Mouse (Mus musculus) bone marrow macrophage, adult 2 months (primary cell): ENCODE measurements around the gene Kif2c. TPM values are rescaled to one million over a fixed set of nuclear protein-coding genes. Genes with fewer than 3 reads are reported as not detected.
A peak's percentile ranks its signal among the peaks of the same experiment; 100 is the strongest.

ENCODE experiments used
- H3K27ac ChIP-seq: 2 replicates; pipeline ENCODE4 v1.5.1; 2012; ENCODE audit warnings: low read depth, low read length; ENCODE audit not compliant: insufficient read depth
- H3K4me1 ChIP-seq: 2 replicates; pipeline ENCODE4 v1.6.1; 2012; ENCODE audit warnings: low read length; ENCODE audit not compliant: control insufficient read depth, insufficient read depth
- H3K4me3 ChIP-seq: 2 replicates; pipeline ENCODE4 v1.5.1; 2012; ENCODE audit warnings: mild to moderate bottlenecking, low read length, moderate library complexity; ENCODE audit not compliant: insufficient read depth
- CTCF ChIP-seq: IDR thresholded peaks from 2 replicates; pipeline ENCODE4 v1.5.1; 2012; ENCODE audit warnings: low read depth, mild to moderate bottlenecking, low read length, moderate library complexity
- POLR2A ChIP-seq: IDR thresholded peaks from 2 replicates; pipeline ENCODE4 v1.6.1; 2012; ENCODE audit warnings: mild to moderate bottlenecking, low read depth, low read length, borderline replicate concordance
- polyA plus RNA-seq: library from polyadenylated mRNA; stranded (reverse); fragments of >200 nt; gene quantifications from 2 replicates; pipeline ENCODE4 v1.2.4, GENCODE M21; 2012; ENCODE audit not compliant: missing spikeins, insufficient read depth, insufficient read length

Kif2c gene
- polyA plus RNA-seq, 1 experiment, result 20.5 TPM

DNA sequence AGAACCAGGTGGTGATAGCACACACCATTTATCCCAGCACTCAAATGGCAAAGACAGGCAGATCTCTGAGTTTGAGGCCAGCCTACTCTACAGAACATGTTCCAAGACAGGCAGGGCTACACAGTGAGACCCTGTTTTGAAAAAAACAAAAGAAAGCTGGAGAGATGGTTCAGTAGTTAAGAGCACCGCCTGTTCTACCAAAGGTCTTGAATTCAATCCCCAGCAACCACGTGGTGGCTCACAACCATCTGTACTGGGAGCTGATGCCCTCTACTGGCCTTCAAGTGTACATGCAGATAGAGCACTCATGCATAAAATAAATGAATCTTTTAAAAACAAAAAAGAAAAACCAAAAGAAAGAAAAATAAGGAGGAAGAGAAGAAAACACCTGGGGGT, 43.2 kb downstream of the Kif2c start:
- TF ChIP-seq POLR2A (no peak), CTCF (peak; percentile 54; the same call in 1 of the 2 replicates)
- H3K4me1 ChIP-seq, result peaks cover 22% of the 10 kb centered on the region
- H3K4me3 ChIP-seq, result no peak overlapping the region
- H3K27ac ChIP-seq, result no peak overlapping the region

DNA sequence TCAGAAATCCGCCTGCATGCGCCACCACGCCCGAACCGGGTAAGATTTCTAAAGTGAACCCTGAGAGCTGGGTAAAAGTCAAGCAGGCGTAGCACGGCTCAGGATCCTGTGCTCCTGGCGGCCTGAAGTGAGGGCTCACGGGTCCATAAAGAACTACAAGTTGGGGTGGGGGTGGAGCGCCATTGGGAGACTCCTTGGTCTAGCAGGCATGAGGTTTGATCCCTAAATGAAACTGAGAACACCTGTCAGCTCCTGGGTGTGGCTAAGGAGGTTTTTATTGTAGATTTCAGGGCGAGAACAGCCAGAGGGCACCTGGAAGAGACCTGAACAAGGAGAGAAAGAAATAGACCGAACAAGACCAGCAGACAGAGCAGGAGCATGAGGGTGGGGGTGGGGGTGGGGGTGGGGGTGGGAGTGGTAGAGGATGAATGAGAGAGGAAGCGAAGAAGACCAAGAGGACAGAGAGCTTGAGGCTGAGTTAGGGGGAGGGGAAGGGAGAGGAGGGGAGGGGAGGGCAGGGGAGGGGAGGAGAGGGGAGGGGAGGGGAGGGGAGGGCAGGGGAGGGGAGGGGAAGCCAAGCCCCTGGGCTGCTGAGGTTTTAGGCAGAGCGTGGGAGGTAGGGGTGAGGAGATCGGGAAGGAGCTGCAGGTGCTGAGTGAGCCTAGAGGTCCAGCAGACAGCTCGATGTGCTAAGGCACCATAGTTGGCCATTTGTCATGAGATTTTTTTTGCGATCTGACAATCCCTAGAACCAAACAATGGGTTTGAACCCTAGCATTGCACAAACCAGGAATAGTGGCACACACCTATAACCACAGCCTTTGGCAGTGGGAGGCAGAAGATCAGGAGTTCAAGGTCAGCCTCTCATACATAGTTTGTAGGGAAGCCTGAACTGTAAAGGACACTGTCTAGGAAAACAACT, 43.9 kb downstream of the Kif2c start:
- TF ChIP-seq CTCF, result no peak
- TF ChIP-seq POLR2A, result no peak
- Histone ChIP-seq H3K4me1 (peaks cover 24% of the 10 kb centered on the region), H3K27ac (no peak overlapping the region), H3K4me3 (no peak overlapping the region)

DNA sequence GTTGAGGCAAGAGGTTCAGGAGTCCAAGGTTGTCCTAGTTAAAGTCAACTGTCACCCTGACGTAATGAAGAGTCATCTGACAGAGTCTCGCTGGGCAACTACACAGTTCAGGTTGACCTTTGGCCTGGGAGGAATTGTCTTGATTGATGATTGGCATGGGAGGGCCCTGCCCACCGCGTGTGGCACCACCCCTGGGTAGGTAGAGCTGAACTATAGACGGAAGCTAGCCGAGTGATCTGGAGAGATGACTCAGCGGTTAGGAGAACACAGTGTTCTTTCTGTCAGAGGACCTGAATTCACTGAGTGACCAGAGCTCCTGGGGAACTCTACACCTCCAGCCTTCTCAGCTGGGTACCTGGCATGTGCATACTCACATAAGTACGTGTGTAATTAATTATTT, 46.4 kb downstream of the Kif2c start:
- Histone ChIP-seq H3K4me1 (peaks cover 29% of the 10 kb centered on the region), H3K27ac (peak overlapping the region; percentile 58), H3K4me3 (peak overlapping the region; percentile 29)
- TF ChIP-seq CTCF (no peak), POLR2A (no peak)

DNA sequence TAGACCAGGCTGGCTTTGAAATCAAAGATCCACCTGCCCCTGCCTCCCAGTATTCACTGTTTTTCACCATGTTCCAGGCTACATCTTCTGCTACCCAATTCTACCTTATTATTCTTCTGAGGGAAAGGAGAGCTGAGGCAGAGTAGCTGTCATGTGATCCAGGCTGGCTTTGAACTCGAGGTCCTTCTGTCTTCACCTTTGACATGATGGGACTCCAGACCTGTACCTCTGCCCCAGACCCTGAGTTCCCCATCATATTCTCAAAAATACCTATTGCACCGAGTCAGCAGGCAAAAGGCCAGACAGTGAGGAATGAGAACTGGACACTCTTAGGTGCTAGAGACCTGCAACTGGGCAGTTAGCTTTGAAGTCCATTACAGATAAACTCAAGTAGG, 47.8 kb downstream of the Kif2c start:
- TF ChIP-seq POLR2A (no peak), CTCF (no peak)
- H3K4me1 ChIP-seq, result peaks cover 29% of the 10 kb centered on the region
- no peak overlapping the region for H3K4me3 ChIP-seq
- H3K27ac ChIP-seq, result no peak overlapping the region

DNA sequence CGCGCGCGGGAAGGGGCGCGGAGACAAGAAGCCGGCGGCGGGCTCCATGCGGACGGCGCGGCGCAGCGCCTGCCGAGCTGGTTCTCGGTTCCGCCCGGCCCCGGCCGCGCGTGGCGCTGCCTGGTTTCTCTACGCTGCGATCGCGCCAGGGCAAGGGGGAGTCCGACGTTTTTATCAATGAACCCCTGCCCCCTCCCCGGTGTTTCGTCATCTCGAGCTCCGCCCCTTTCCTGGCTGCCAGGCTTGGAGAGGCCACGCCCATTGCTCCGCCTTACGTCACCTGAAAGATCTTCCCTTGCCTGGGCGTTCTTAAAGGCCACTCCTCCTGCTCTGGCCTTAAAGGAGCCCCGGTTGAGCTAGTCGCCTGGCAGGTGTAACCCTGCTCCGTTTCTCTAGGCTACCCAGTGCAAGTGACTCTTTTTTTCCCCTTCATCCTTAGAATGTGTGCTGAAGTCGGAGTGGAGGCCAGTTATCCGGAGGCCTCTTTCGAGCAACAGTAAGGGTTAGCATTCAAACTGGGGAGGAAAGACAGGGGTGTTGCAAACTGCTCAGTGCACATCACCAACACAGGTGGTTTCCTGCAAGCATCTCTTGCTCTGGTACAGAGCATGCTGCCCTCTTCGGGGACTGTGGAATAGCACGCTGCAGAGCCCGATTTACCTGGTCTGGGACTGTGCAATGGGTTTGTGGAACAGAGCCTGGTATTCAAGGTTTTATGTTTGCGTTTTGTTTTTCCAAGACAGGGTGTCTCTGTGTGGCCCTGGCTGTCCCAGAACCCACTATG, 48.4 kb downstream of the Kif2c start, which contains the start of gene Plk3:
Gene Plk3, minus strand, starts transcription at position 147 of the 784 bp plus-strand sequence.
- Histone ChIP-seq H3K4me3 (peak within 1 kb of the TSS; percentile 71), H3K4me1 (peaks cover 29% of the 10 kb centered on the region), H3K27ac (no peak within 1 kb of the TSS)
- no peak for TF ChIP-seq POLR2A
- no peak for TF ChIP-seq CTCF

DNA sequence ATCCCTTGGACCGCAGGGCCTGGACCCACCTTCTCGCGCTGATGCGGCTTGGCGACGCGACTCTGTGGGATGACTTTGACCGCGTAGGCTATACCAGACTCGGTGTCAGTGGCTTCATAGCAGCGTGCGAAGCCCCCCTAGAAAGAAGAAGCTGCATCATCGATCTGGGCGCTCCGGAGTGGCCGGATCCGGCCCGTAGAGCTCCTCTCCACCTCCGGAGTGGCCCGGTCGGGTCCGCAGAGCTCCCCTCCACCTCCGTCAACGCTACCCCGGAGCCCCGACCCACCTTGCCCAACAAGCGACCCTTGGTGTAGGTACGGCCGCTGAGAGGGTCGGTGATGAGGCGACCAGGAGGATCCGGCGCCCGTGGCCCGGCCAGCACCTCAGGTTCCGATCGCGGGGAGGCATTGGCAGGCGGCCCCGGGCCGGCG, 49.1 kb downstream of the Kif2c start:
- Histone ChIP-seq H3K27ac (no peak overlapping the region), H3K4me3 (peak overlapping the region; percentile 71), H3K4me1 (peaks cover 29% of the 10 kb centered on the region)
- no peak for TF ChIP-seq POLR2A
- no peak for TF ChIP-seq CTCF

DNA sequence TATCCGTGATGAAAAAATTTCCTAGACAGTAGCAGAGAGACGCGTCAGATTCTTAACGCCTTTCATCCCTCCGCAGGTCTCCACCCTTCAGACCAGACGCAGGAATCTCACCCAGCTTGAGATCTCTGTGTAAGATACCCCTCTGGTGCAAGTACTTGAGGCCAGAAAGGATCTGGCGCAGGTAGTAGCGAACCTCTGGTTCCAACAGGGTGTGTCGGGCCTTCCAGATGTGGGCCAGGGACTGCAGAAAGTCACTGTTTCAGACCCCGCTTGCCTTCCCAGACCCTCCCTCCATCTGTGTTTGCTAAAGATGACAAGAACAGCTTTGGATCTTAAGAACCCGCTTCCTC, 49.7 kb downstream of the Kif2c start:
- TF ChIP-seq POLR2A, result no peak
- TF ChIP-seq CTCF, result no peak
- peaks cover 29% of the 10 kb centered on the region for H3K4me1 ChIP-seq
- no peak overlapping the region for H3K27ac ChIP-seq
- peak overlapping the region; percentile 71; the same call in 1 of the 2 replicates for H3K4me3 ChIP-seq

DNA sequence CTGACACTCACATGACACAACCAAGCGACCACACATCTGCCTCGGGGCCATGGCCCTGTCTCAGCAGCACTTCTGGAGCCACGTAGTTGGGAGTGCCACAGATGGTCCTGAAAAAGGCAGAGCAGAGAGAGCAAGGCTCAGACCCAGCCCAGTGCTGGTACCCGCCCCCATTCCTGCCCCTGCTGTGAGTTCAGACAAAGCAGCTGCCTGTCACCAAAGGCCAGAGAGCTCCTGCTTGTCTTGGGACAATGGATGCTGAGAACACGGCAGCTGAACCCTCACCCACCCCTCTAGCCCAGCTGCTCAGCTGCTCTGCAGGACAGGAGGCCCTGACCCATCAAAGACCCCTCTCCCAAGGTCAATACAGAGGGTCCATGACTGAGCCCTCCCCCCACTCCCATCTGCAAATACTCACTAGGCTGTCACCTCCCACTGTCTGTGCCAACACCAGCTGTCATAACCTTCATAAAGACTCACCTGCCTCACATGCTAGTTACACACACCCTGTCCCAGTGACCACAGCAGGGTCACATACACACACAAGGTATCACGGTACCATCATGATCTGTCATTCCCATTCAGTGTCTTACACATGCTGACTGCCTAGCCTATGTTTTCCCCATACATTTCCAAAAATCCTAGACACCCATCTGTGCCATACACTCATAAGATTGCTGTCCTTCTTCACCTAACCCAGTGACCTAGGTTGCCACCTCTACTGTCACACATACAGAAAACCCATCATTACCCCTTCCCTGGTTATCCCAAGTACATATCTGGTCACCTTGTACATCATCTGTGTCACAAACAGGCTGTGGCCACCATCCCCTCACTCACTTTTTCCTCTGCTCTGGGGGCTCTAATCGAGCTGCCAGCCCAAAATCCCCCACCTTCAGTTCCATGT, 50.3 kb downstream of the Kif2c start:
- H3K4me1 ChIP-seq, result peaks cover 35% of the 10 kb centered on the region
- TF ChIP-seq POLR2A (no peak), CTCF (no peak)
- no peak overlapping the region for H3K27ac ChIP-seq
- H3K4me3 ChIP-seq, result 0 out of 2 replicates have a peak overlapping the region, but pooled peaks have one; percentile 71

DNA sequence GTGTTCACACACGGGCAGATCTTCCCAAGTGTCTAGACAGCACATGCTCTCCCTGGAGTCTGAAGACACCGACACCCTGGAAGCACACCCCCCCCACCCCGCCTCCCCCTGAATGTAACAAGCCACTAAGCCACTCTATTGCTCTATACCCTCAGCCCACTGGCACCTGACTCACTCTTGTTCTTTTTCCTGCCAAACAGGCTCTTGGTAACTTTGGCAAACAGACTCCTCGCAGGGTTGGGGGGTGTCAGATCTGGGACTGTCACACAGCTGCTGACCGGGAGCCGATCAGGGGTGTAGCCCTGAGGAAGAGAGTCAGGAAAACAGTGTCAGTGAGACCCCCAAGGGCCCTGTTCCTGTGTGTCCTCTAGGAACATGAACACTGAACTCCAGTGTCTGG, 51.2 kb downstream of the Kif2c start:
- peaks cover 37% of the 10 kb centered on the region for H3K4me1 ChIP-seq
- TF ChIP-seq CTCF, result no peak
- TF ChIP-seq POLR2A, result no peak
- no peak overlapping the region for H3K4me3 ChIP-seq

More for the DNA sequence above, 51.2 kb downstream of the Kif2c start:
- H3K27ac ChIP-seq, result no peak overlapping the region
